Mouse (Mus musculus): ENCODE measurements around the gene Unc45b.
"Not testable (repeated sequence)": the region's sequence is repeated elsewhere in the genome, so short reads cannot be mapped to it uniquely, and the experiment has no call there.

Gene Unc45b

GRCm38 (mm10) chr11:82897478-82897877, 12.9 kb upstream of the Unc45b start:
- no peak for DNase-seq (ENCODE audit: low spot score)

DNA sequence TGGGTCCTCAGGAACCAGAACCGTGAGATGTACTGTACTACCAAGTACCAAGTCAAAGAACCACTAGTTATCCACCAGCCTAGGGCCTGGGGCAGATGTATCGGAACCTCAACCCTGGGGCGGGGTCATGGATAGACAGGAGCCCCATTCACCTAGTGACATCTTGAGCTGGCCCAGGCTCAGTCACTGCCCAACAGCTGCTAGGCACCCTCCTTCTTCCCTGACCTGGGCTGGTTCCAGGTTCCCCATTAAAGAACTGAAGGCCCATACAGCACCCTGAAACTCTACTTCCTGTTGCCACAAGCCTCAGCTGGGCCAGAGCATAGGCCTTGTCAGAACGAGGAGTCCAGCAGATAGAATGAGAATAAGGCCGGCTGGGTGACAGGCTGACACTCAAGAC, 10.6 kb upstream of the Unc45b start:
- no peak for DNase-seq (ENCODE audit: low spot score)

- no peak for DNase-seq (ENCODE audit: low spot score)
Observed at GRCm38 (mm10) chr11:82901606-82902310, 8.6 kb upstream of the Unc45b start.

DNA sequence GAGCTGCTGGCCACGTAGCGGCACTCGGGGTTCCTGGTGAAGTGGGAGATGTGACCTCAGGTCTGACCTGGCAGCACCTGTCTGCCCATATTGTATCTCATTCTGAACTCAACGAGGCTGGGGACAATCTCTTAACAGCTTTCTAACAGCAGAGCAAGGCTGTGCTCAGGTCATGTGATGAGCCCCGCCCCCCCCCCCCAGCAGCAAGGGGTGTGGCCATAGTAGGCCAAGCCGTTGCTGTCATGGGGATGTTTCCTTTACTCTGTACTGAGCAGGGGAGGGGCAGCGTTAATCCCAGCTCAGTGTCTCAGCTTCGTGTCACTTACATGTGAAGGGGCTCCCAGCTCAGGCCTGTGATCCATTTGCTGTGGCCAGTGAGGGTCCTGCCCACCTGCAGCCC, 5.4 kb upstream of the Unc45b start:
- DNase-seq (ENCODE audit: low spot score): no peak

- no peak for DNase-seq (ENCODE audit: low spot score)
Observed at GRCm38 (mm10) chr11:82905816-82906215, 4.5 kb upstream of the Unc45b start.

DNA sequence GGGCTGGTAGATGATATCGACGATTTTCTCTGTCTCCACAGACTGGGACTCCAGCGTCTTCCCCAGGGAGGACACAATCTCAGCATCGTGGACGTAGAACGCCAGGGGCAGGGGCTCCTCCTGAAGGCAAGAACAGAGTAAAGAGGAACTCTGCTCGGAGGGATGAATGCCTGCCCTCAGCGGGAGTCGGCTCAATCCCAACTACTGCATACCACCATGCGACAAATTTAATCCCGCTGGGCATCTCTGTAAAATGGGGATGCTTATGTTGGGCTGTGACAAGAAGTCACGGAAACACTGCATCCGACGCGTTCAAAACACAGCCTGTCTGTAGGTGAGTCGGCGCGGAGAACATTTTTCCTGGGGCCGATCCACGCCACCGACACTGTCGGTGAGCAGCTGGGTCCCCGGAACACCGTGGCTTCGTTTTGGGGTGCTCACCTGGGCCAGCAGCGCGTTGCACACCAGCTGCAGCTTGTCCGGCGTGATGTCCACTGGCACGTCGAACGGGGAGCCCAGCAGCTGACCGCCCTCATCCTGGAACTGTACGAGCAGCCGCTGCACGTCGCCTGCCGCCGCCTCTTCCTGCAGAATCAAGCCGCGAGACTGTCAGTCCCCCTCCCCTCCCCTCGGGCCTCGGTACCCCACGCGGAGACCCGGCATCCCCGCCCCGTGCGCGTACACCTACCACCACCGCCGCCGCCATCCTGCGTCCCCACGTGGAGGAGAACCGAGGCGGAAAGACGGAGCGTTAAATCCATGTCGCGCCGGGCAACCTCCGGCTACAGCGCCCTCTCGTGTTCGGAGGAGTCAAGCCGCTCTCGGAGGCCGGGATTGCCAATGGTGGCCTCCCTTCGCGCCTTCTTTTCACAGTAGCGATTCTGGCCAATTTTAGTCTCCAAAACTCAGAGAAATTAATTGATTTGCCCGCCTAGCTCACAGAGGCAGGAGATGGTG, 2.4 kb upstream of the Unc45b start, which contains the start of gene Nle1:
Nle1 (minus strand) TSS at position 761 of the 957 bp plus-strand sequence.
- peak; percentile 92 for DNase-seq (ENCODE audit: low spot score)

GRCm38 (mm10) chr11:82908608-82908989, 1.8 kb upstream of the Unc45b start:
- DNase-seq (ENCODE audit: low spot score): no peak

- DNase-seq (ENCODE audit: low spot score): no peak
Observed at GRCm38 (mm10) chr11:82910679-82911389, 484 bp downstream of the Unc45b start.

- DNase-seq (ENCODE audit: low spot score): peak; percentile 58
Observed at GRCm38 (mm10) chr11:82914711-82915352, 4.5 kb downstream of the Unc45b start.

GRCm38 (mm10) chr11:82920768-82921167, 10.4 kb downstream of the Unc45b start:
- DNase-seq (ENCODE audit: low spot score): no peak

DNA sequence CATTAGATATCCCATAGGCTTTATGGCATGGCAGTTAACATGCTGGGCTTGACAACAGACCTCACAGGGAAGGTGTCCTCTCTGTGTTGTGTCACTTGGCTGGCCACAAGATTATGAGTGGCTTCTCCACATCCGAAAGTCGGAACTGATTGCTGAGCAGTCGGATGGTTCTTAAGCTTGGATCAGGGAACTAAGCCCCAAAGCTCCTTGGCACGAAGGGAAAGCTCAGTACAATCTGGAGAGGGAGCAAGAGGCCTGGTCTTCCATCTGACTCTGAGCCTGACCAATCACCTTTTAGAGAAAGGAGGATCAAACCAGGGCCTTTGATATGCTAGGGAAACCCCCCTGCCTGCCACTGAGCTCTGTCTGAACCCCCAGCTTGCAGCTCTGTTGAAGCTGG, 11.3 kb downstream of the Unc45b start:
- DNase-seq (ENCODE audit: low spot score): no peak

GRCm38 (mm10) chr11:82923910-82924309, 13.6 kb downstream of the Unc45b start:
- not testable (repeated sequence) for DNase-seq (ENCODE audit: low spot score)

GRCm38 (mm10) chr11:82928897-82929632, 18.7 kb downstream of the Unc45b start:
- DNase-seq (ENCODE audit: low spot score): no peak

DNA sequence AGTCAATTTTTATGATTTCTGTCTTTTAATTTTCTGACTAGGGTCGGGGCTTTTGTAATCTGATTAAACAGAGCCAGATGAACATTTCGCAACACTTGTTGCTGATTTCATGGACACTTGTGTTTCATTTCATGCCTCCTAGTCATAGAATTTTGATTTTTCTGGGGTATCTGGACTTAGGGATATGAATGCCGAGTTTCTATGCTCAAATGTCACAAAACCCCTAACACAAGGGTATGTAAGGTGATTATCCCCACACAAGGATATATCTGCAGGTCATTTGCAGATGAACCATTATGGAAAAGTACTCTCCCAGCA, 19.2 kb downstream of the Unc45b start:
- no peak for DNase-seq (ENCODE audit: low spot score)

GRCm38 (mm10) chr11:82930391-82930955, 20.1 kb downstream of the Unc45b start:
- not testable (repeated sequence) for DNase-seq (ENCODE audit: low spot score)

DNA sequence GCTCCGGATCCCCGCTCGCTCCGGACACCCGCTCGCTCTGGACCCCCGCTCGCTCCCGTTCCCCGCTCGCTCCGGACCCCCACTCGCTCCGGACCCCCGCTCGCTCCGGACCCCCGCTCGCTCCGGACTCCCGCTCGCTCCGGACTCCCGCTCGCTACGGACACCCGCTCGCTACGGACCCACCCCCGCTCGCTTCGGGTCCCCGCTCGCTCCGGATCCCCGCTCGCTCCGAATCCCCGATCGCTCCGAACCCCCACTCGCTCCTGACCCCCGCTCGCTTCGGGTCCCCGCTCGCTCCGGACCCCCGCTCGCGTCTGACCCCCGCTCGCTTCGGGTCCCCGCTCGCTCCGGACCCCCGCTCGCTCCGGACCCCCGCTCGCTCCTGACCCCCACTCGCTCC, 20.8 kb downstream of the Unc45b start:
- not testable (repeated sequence) for DNase-seq (ENCODE audit: low spot score)

- DNase-seq (ENCODE audit: low spot score): not testable (repeated sequence)
Observed at GRCm38 (mm10) chr11:82931671-82932450, 21.5 kb downstream of the Unc45b start.

DNA sequence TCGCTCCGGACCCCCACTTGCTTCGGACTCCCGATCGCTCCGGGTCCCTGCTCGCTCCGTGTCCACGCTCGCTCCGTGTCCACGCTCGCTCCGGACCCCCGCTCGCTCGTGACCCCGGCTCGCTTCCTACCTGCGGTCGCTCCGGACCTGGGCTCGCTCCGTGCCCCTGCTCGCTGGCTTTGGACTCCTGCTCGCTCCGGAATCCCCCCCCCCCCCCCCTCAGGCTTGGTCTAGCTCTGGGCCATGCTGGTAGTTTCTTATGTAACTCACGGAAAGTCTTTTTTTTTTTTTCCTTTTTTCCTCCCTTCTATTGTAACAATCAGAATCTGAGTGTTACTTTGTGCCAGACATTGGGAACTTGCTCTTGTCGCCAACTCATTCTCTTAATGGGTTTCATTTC, 22.8 kb downstream of the Unc45b start:
- no peak for DNase-seq (ENCODE audit: low spot score)

- no peak for DNase-seq (ENCODE audit: low spot score)
Observed at GRCm38 (mm10) chr11:82943336-82943735, 33.0 kb downstream of the Unc45b start.

- DNase-seq (ENCODE audit: low spot score): no peak
Observed at GRCm38 (mm10) chr11:82945636-82946035, 35.3 kb downstream of the Unc45b start.
